Mouse (Mus musculus): Measurements from ENCODE around the gene Acvr1.

- TF ChIP-seq CTCF (IDR thresholded peaks at IDR 0.05; ENCODE audit: insufficient read depth, low read depth, low read length): no peak
- no peak for TF ChIP-seq POLR2A (IDR thresholded peaks at IDR 0.05; ENCODE audit: insufficient read depth, low read depth, low read length)
These were observed 7.2 kb upstream of the Acvr1 start for GRCm38 (mm10) chr2:58574167-58574566.
